Mouse (Mus musculus): ENCODE measurements around the gene Gm5538.

DNA sequence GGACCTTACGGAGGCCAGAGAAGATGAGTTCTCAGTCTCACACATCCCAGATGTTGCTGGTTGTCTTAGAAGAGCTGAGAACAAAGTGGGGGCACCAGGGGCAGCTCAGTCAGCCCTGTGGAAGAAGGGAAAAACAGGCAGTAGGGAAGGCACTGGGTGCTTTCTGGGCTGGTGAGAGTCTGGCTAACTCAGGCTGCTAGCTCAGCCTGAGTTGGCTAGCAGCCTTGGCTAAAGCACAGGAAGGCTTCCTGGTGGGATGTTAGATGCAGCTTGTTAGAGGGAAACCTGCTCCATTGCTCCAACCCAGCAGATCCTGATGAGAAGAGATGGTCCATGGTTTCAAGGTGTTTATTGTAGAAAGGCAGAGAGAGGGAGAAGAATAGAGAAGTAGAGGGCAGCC is 10.3 kb downstream of the Gm5538 start:
- TF ChIP-seq CTCF (IDR thresholded peaks at IDR 0.05; ENCODE audit: control insufficient read depth, insufficient read depth, low read length) (no peak), POLR2A (IDR thresholded peaks at IDR 0.05; ENCODE audit: borderline replicate concordance, control insufficient read depth, low read depth, low read length) (no peak)
